Mouse (Mus musculus) hindbrain, embryonic 16.5 days (tissue): ENCODE measurements around the gene Gnmt. TPM values are rescaled to one million over a fixed set of nuclear protein-coding genes. Genes with fewer than 3 reads are reported as not detected.
"Not testable (repeated sequence)": the region's sequence is repeated elsewhere in the genome, so short reads cannot be mapped to it uniquely, and the experiment has no call there.

Experiments
- ATAC-seq: fragments of 200-750 bp; cut with Nextera tagmentation; 2 replicates; pipeline ENCODE4 v1.8.0; 2017; ENCODE audit warnings: moderate TSS enrichment, moderate library complexity
- H3K27ac ChIP-seq: fragments of 300-500 bp; sonication (generic); 2 replicates; pipeline ENCODE4 v1.5.1; 2014; ENCODE audit warnings: low read depth, mild to moderate bottlenecking, control low read depth, low read length, moderate library complexity
- H3K27me3 ChIP-seq: fragments of 300-500 bp; sonication (generic); replicated peaks from 2 replicates; pipeline ENCODE4 v1.6.1; 2014; ENCODE audit warnings: low read length; ENCODE audit not compliant: control insufficient read depth, insufficient read depth
- H3K36me3 ChIP-seq: fragments of 300-500 bp; sonication (generic); 2 replicates; pipeline ENCODE4 v1.6.1; 2014; ENCODE audit warnings: mild to moderate bottlenecking, low read length, moderate library complexity, mixed read lengths; ENCODE audit not compliant: control insufficient read depth, insufficient read depth
- H3K4me1 ChIP-seq: fragments of 300-500 bp; sonication (generic); 2 replicates; pipeline ENCODE4 v1.6.1; 2014; ENCODE audit warnings: low read depth, low read length; ENCODE audit not compliant: control insufficient read depth, insufficient read depth
- H3K4me2 ChIP-seq: fragments of 300-500 bp; sonication (generic); 2 replicates; pipeline ENCODE4 v1.6.1; 2014; ENCODE audit warnings: mild to moderate bottlenecking, low read length, control low read depth, moderate library complexity
- H3K4me3 ChIP-seq: fragments of 300-500 bp; sonication (generic); 2 replicates; pipeline ENCODE4 v1.5.1; 2014; ENCODE audit warnings: mild to moderate bottlenecking, low read length, control low read depth, moderate library complexity
- H3K9ac ChIP-seq: fragments of 300-500 bp; sonication (generic); 2 replicates; pipeline ENCODE4 v1.6.1; 2014; ENCODE audit warnings: low read depth, mild to moderate bottlenecking, control low read depth, low read length, moderate library complexity
- H3K9me3 ChIP-seq: fragments of 300-500 bp; sonication (generic); 2 replicates; pipeline ENCODE4 v1.6.1; 2014; ENCODE audit warnings: mild to moderate bottlenecking, low read length, moderate library complexity; ENCODE audit not compliant: control insufficient read depth
- WGBS: fragments of 180-500 bp; shearing (Covaris S2); extraction: QIAGEN DNeasy Blood & Tissue Kit; methylation state at CpG from one replicate; pipeline ENCODE4 v1.1.7; 2014; 5-methylcytosine and 5-hydroxymethylcytosine counted together
- polyA plus RNA-seq: library from polyadenylated mRNA; unstranded; fragments of >200 nt; fragmentation: Nextera tagmentation; extraction: Ambion mirVana; gene quantifications from 2 replicates; pipeline ENCODE4 v1.2.1, GENCODE M21; 2015

Gnmt gene
- polyA plus RNA-seq, 1 experiment from 2014 or later: 1.7 TPM

- H3K27ac ChIP-seq: no peak overlapping the region
- no peak overlapping the region for H3K4me2 ChIP-seq
- no peak for ATAC-seq
- H3K4me1 ChIP-seq: peaks cover 16% of the 10 kb centered on the region
- H3K4me3 ChIP-seq: no peak overlapping the region
- WGBS: 93% methylated on average over 11 of the region's 11 CpGs
- H3K9ac ChIP-seq: no peak overlapping the region
- no peaks in the 10 kb centered on the region for H3K9me3 ChIP-seq
- H3K27me3 ChIP-seq: no peaks in the 10 kb centered on the region
- H3K36me3 ChIP-seq: peaks cover 6% of the 10 kb centered on the region
Observed at GRCm38 (mm10) chr17:46770546-46770945, 41.6 kb upstream of the Gnmt start.

DNA sequence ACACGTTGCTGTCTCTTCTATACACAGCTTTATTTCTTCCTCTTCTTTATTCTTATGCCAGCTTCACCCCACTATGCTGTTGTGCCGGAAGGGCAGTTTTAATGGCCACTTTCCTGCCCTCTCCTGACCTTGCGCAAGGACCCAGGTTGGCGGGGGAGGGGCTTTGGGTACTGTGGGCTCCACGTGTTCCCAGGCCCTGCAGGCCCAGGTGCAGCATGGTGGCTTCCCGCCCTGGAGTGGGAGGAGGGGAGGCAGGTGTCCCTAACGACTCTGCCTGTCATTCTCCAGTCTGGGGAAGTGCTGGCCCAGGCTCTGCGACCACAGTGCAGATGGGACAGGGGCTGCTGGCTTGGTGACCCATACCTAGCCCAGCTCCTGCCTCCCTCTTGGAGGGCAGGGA is 38.9 kb upstream of the Gnmt start:
- no peak for ATAC-seq
- Histone ChIP-seq H3K4me3 (no peak overlapping the region), H3K9ac (no peak overlapping the region), H3K9me3 (no peaks in the 10 kb centered on the region), H3K4me1 (peaks cover 6% of the 10 kb centered on the region), H3K27ac (no peak overlapping the region), H3K4me2 (no peak overlapping the region), H3K36me3 (no peaks in the 10 kb centered on the region), H3K27me3 (no peaks in the 10 kb centered on the region)
- WGBS: 59% methylated on average over 8 of the region's 8 CpGs

- H3K4me2 ChIP-seq, H3K36me3 ChIP-seq, H3K27me3 ChIP-seq, H3K4me3 ChIP-seq, H3K9me3 ChIP-seq, H3K9ac ChIP-seq, H3K4me1 ChIP-seq, ATAC-seq, H3K27ac ChIP-seq: not testable (repeated sequence)
- 69% methylated on average over 8 of the region's 9 CpGs for WGBS
Observed at GRCm38 (mm10) chr17:46764916-46765315, 35.9 kb upstream of the Gnmt start.

GRCm38 (mm10) chr17:46763544-46763943 is 34.6 kb upstream of the Gnmt start, which contains the start of gene Ptcra:
TSS of gene Ptcra (minus strand) at chr17:46763712.
- no peaks in the 10 kb centered on the region for H3K36me3 ChIP-seq
- H3K27me3 ChIP-seq: no peaks in the 10 kb centered on the region
- H3K9me3 ChIP-seq: no peaks in the 10 kb centered on the region
- no peak within 1 kb of the TSS for H3K4me3 ChIP-seq
- no peaks in the 10 kb centered on the region for H3K4me1 ChIP-seq
- H3K9ac ChIP-seq: no peak within 1 kb of the TSS
- H3K4me2 ChIP-seq: no peak within 1 kb of the TSS
- 63% methylated on average over 2 of the region's 2 CpGs for WGBS
- no peak within 1 kb of the TSS for H3K27ac ChIP-seq
- ATAC-seq: no peak

DNA sequence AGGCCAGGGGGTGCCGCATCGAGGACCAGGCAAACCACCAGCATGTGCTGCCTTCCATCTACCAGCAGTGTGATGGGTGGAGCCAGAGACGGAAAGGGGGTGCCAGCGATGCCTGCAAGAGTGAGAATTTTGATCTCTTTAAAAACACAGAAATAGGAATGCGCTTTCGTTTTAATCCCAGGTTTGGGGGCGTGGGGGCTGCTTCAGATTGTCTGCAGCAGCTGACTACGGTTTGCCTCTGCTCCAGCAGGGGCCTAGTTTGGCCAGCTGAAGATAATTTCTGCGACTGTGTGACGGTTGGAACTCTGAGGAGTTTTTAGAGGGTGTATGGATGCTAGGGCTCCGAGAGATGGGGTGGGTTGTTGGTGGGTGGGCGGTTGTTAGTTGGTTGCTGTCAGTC is 29.8 kb upstream of the Gnmt start:
- Histone ChIP-seq H3K9ac (no peak overlapping the region), H3K27ac (no peak overlapping the region), H3K36me3 (no peaks in the 10 kb centered on the region), H3K27me3 (no peaks in the 10 kb centered on the region), H3K9me3 (no peaks in the 10 kb centered on the region), H3K4me1 (no peaks in the 10 kb centered on the region), H3K4me3 (no peak overlapping the region), H3K4me2 (no peak overlapping the region)
- WGBS: 84% methylated on average over 12 of the region's 12 CpGs
- ATAC-seq: no peak

DNA sequence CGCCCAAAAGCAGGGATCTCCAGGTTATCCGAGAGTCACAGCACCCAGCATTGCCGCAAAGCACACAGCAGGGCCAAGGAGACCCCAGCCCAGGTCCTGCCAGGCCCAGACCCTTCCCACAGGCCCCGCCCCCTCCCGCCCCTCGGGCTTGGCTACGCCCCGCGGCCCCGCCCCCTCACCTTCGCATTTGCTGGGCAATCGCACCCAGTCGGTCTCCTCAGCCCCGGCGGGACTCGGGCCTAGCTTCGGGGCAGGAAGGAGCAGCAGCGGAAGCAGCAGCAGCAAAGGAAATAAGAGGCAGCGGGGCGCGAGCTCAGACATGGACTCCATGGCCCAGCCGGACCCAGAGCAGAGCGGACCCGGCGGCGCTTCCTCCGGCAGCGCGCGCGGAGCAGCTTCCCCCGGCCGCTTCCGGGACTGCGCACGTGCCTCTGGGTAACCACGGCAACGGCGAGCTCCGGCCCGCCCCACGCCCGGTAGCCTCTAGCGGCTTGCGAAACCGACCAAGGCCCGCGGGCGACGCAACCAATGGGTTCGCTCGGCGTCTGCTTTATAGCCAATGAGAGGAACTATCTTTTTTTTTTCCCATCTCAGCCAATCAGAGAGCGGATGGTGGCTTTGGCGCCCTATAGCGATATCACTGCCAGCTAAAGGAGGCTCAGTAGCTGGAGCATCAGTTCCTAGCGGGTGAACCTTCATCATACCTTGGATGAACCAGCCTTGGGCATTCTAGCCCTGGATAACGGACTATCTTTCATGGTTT is 23.0 kb upstream of the Gnmt start, which contains the start of gene Cnpy3:
Gene Cnpy3, minus strand, starts transcription at position 421 of the 763 bp plus-strand sequence.
- ATAC-seq: peak; percentile 99
- peaks cover 13% of the 10 kb centered on the region for H3K4me1 ChIP-seq
- WGBS: under 1% methylated on average over 58 of the region's 58 CpGs
- H3K27ac ChIP-seq: peak within 1 kb of the TSS; percentile 85
- peak within 1 kb of the TSS; percentile 80 for H3K9ac ChIP-seq
- H3K36me3 ChIP-seq: 0 out of 2 replicates have a peak, but pooled peaks cover 2% of the 10 kb centered on the region
- peak within 1 kb of the TSS; percentile 74 for H3K4me2 ChIP-seq
- H3K9me3 ChIP-seq: no peaks in the 10 kb centered on the region
- no peaks in the 10 kb centered on the region for H3K27me3 ChIP-seq
- H3K4me3 ChIP-seq: peak within 1 kb of the TSS; percentile 78

DNA sequence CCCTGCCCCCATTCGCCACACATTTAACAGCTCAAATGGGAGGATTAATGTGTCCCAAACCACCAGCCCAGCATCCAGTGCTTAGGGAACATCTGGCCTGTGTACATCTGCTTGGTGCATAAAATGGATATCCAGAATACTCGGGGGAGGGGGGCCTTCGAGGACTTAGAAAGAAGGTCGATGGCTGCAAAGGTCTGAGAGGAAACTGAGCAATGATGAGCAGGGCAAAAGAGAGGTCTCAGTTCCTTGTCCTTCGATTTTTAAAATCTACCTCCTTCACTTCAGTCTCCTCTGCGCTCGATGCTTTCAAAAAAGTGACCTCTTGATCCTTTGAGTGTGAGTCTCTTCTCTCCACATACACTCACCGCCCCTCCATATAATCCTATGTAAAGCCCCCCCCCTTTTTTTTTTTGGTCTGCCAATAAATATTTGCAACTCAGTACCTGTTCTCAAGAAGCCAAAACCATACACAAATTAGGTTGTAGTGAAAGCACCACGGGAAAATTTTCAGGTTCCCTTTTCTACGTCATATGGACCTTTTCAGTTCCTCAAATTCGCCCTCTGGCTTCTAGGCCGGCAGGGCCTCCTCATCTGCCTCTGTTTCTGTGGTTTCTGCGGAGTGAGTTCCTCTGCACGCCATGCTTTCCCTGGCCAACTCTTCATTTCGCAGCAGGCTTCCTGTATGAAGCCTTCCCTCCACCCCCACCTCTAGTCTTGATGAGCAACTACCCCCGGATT is 22.3 kb upstream of the Gnmt start:
- 32% methylated on average over 16 of the region's 16 CpGs for WGBS
- ATAC-seq: no peak
- H3K4me2 ChIP-seq: peak overlapping the region; percentile 74
- H3K27ac ChIP-seq: peak overlapping the region; percentile 85
- H3K9ac ChIP-seq: peak overlapping the region; percentile 80
- H3K36me3 ChIP-seq: peaks cover 3% of the 10 kb centered on the region; the same call in 1 of the 2 replicates
- peaks cover 13% of the 10 kb centered on the region for H3K4me1 ChIP-seq
- no peaks in the 10 kb centered on the region for H3K9me3 ChIP-seq
- H3K4me3 ChIP-seq: peak overlapping the region; percentile 78
- no peaks in the 10 kb centered on the region for H3K27me3 ChIP-seq

DNA sequence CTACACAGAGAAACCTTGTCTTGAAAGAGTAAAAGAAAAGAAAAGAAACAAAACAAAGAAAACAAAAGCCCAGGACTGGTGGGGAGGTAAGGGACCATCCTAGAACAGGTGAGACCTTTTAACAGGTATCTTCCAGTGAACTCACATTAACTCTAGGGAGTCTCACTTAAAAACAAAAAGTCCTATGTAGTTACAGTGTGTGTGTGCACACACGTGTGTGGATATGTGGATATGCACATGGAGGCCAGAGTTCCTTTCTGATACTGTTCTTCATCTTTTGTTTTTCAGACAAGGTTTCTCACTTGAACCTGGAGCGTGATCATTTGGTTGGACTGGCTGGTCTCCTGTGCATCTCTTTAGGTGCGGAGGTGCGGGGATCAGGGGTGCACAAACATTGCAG is 21.6 kb upstream of the Gnmt start:
- ATAC-seq: no peak
- Histone ChIP-seq H3K27me3 (no peaks in the 10 kb centered on the region), H3K9me3 (no peaks in the 10 kb centered on the region), H3K27ac (no peak overlapping the region), H3K4me1 (peaks cover 13% of the 10 kb centered on the region), H3K36me3 (peaks cover 7% of the 10 kb centered on the region; the same call in 1 of the 2 replicates), H3K4me3 (peak overlapping the region; percentile 78; the same call in 1 of the 2 replicates), H3K9ac (peak overlapping the region; percentile 80), H3K4me2 (peak overlapping the region; percentile 74)
- 91% methylated on average over 4 of the region's 4 CpGs for WGBS

GRCm38 (mm10) chr17:46749282-46749681 is 20.3 kb upstream of the Gnmt start:
- no peak overlapping the region for H3K27ac ChIP-seq
- H3K9ac ChIP-seq: no peak overlapping the region
- H3K4me3 ChIP-seq: no peak overlapping the region
- H3K27me3 ChIP-seq: no peaks in the 10 kb centered on the region
- ATAC-seq: no peak
- no peak overlapping the region for H3K4me2 ChIP-seq
- 94% methylated on average over 5 of the region's 5 CpGs for WGBS
- H3K9me3 ChIP-seq: no peaks in the 10 kb centered on the region
- peaks cover 9% of the 10 kb centered on the region; the same call in 1 of the 2 replicates for H3K36me3 ChIP-seq
- peaks cover 13% of the 10 kb centered on the region for H3K4me1 ChIP-seq
